Mouse (Mus musculus) MEL (cell line): ENCODE data around the gene Fam193b.

Experiments
- MYC ChIP-seq: IDR thresholded peaks from 2 replicates; pipeline ENCODE4 v1.6.1; 2011; ENCODE audit warnings: low read depth, mild to moderate bottlenecking, low read length, improper control_type of control experiment, moderate library complexity
- POLR2A ChIP-seq, 2 experiments: IDR thresholded peaks; 2 replicates each; pipeline ENCODE4 v1.6.1; 2011 to 2012; ENCODE audit warnings: low read length in 2 of 2, mild to moderate bottlenecking in 2 of 2, control low read depth in 1 of 2, improper control_type of control experiment in 1 of 2, low read depth in 1 of 2, moderate library complexity in 1 of 2; ENCODE audit not compliant: control insufficient read depth in 1 of 2, insufficient read depth in 1 of 2, poor library complexity in 1 of 2
- TBP ChIP-seq: IDR thresholded peaks from 2 replicates; pipeline ENCODE4 v1.8.0; 2011; ENCODE audit warnings: low read depth, low read length, improper control_type of control experiment
- USF1 ChIP-seq: IDR thresholded peaks from 2 replicates; pipeline ENCODE4 v1.6.1; 2014; ENCODE audit warnings: low read depth, mild to moderate bottlenecking, inconsistent platforms, low read length, improper control_type of control experiment, moderate library complexity

DNA sequence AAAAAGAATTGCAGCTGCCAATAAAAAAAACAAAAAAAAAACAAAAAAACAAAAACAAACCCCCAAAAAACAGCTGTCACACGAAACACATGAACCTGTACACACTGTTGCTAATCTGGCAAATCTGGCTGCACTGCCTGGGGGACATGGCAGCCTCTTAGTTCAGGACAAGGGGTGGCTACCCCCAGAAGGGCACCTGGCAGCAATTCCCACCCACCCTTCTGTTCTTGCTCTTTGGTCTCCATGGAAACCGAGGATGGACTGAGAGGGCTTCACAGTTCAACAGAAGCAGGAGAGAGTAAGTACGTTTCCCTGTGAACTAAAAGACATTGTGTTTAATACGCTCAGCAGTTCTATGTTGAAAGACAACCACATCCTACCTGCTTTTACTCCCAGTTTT, 75.2 kb downstream of the Fam193b start:
- TF ChIP-seq POLR2A (IDR thresholded peaks at IDR 0.05; ENCODE audit: control insufficient read depth in 1 of 2, insufficient read depth in 1 of 2, low read depth in 1 of 2, low read length in 2 of 2, poor library complexity in 1 of 2) (no peak), TBP (no peak), USF1 (no peak), MYC (no peak)
